15 mouse cellular contexts compared by ENCODE assay signal in genomic region chr12:108312432-108312851, GRCm38 (mm10). TPM values are rescaled to one million over a fixed set of nuclear protein-coding genes. Genes with fewer than 3 reads are reported as not detected.
DNase-seq lines count a peak whose midpoint lies in the region; ATAC-seq lines count a peak whose summit lies in the region.
"Had no signal": no experiment of that assay in that cellular context is flagged by ENCODE, and none has a peak within 500 bp of the region (broad histone marks: within the 10 kb centered on the region; RNA-seq: fewer than 3 reads in every experiment).

No protein-coding gene starts in this region.

- H3K4me3 ChIP-seq in hindbrain, embryonic 11.5 days (ENCODE audit: low read depth, low read length) = no peak overlapping the region
- H3K4me3 ChIP-seq in hindbrain, embryonic 12.5 days = no peak overlapping the region
- H3K4me3 ChIP-seq: erythroblast, embryonic 14.5 days; hindbrain, embryonic 15.5 days; limb, embryonic 12.5 days had no signal

- DNase-seq in hindbrain, embryonic 11.5 days (ENCODE audit: low spot score) = no peak
- peak; percentile 36 for DNase-seq in retina, embryonic 14.5 days (ENCODE audit: low spot score)
- no peak for DNase-seq in retina, postnatal 1 day
- peak; percentile 57 to 81 for DNase-seq in kidney, postnatal 25 days
- no peak for DNase-seq in layer of hippocampus, adult 9-10 months (ENCODE audit: low spot score)
- DNase-seq in gastrocnemius, postnatal 4 days (ENCODE audit: low spot score in 2 of 2) = no peak
- DNase-seq in layer of hippocampus, adult 11-12 months (ENCODE audit: low spot score) = no peak
- DNase-seq: adrenal gland, adult 8-10 months; right cerebral cortex, postnatal 25 days; thymus, postnatal 4 days had no signal

- no peaks in the 10 kb centered on the region for H3K36me3 ChIP-seq in hindbrain, embryonic 11.5 days (ENCODE audit: control insufficient read depth, insufficient read depth, low read length)
- no peaks in the 10 kb centered on the region for H3K36me3 ChIP-seq in hindbrain, embryonic 12.5 days
- H3K36me3 ChIP-seq: hindbrain, embryonic 15.5 days; limb, embryonic 12.5 days had no signal

- no peak overlapping the region for H3K9ac ChIP-seq in hindbrain, embryonic 11.5 days (ENCODE audit: low read depth, low read length)
- no peak overlapping the region for H3K9ac ChIP-seq in hindbrain, embryonic 12.5 days
- H3K9ac ChIP-seq: hindbrain, embryonic 15.5 days; limb, embryonic 12.5 days had no signal

- no peaks in the 10 kb centered on the region for H3K9me3 ChIP-seq in hindbrain, embryonic 11.5 days (ENCODE audit: control insufficient read depth, low read length)
- no peaks in the 10 kb centered on the region for H3K9me3 ChIP-seq in hindbrain, embryonic 12.5 days (replicated peaks)
- H3K9me3 ChIP-seq: hindbrain, embryonic 15.5 days; limb, embryonic 12.5 days had no signal

- H3K27ac ChIP-seq in hindbrain, embryonic 11.5 days (ENCODE audit: low read depth, low read length) = peak overlapping the region; percentile 30; the same call in 1 of the 2 replicates
- H3K27ac ChIP-seq in hindbrain, embryonic 12.5 days = no peak overlapping the region
- H3K27ac ChIP-seq: hindbrain, embryonic 15.5 days; limb, embryonic 12.5 days had no signal

- no peak overlapping the region for H3K4me2 ChIP-seq in hindbrain, embryonic 11.5 days (replicated peaks; ENCODE audit: low read depth, low read length)
- no peak overlapping the region for H3K4me2 ChIP-seq in hindbrain, embryonic 12.5 days (replicated peaks)
- H3K4me2 ChIP-seq: hindbrain, embryonic 15.5 days; limb, embryonic 12.5 days had no signal

- H3K4me1 ChIP-seq in hindbrain, embryonic 11.5 days (replicated peaks; ENCODE audit: control insufficient read depth, insufficient read depth, low read length) = peaks cover 16% of the 10 kb centered on the region
- peaks cover 30% of the 10 kb centered on the region for H3K4me1 ChIP-seq in hindbrain, embryonic 12.5 days
- H3K4me1 ChIP-seq: limb, embryonic 12.5 days had no signal

- WGBS in hindbrain, embryonic 11.5 days = 22% methylated on average over 6 of the region's 6 CpGs
- WGBS in hindbrain, embryonic 12.5 days = 22% methylated on average over 6 of the region's 6 CpGs

- H3K27me3 ChIP-seq in hindbrain, embryonic 11.5 days (ENCODE audit: control insufficient read depth, insufficient read depth, low read length) = peaks cover 3% of the 10 kb centered on the region
- H3K27me3 ChIP-seq in hindbrain, embryonic 12.5 days = peaks cover 17% of the 10 kb centered on the region
- H3K27me3 ChIP-seq: hindbrain, embryonic 15.5 days had no signal

- ATAC-seq in hindbrain, embryonic 11.5 days (ENCODE audit: low FRiP score) = peak; percentile 28; the same call in 1 of the 2 replicates
- ATAC-seq in hindbrain, embryonic 12.5 days (ENCODE audit: low FRiP score) = no peak

RNA-seq across cellular contexts. Expression of gene Hhipl1, which starts 6.4 kb away (rescaled TPM):
- 1.2 and 1.8 TPM in 2 replicates for polyA plus RNA-seq in hindbrain, embryonic 11.5 days (2014; fragmentation: Nextera tagmentation; extraction: Ambion mirVana)
- polyA plus RNA-seq in hindbrain, embryonic 12.5 days (2016; fragmentation: Nextera tagmentation; extraction: Ambion mirVana) = 2.4 and 2.7 TPM in 2 replicates
- total RNA-seq in gastrocnemius, postnatal 4 days (2021) = 1 to 10 TPM in 1 of 2 experiments, under 1 TPM in 1; 0.74 to 1.0 TPM
- total RNA-seq: neutrophil, adult 5-6 weeks had no signal
- polyA plus RNA-seq: erythroblast, embryonic 14.5 days had no signal

RNA-seq across cellular contexts. Expression of gene Cyp46a1, which starts 21.7 kb away (rescaled TPM):
- polyA plus RNA-seq in hindbrain, embryonic 11.5 days (2014; fragmentation: Nextera tagmentation; extraction: Ambion mirVana) = 11.0 and 11.7 TPM in 2 replicates
- polyA plus RNA-seq in hindbrain, embryonic 12.5 days (2016; fragmentation: Nextera tagmentation; extraction: Ambion mirVana) = 14.2 and 15.6 TPM in 2 replicates
- total RNA-seq in gastrocnemius, postnatal 4 days (2021) = 1 to 10 TPM; 1.9 to 2.4 TPM
- total RNA-seq: neutrophil, adult 5-6 weeks had no signal
- polyA plus RNA-seq: erythroblast, embryonic 14.5 days had no signal

RNA-seq across cellular contexts. Expression of gene Ccdc85c, which starts 37.2 kb away (rescaled TPM):
- polyA plus RNA-seq in hindbrain, embryonic 11.5 days (2014; fragmentation: Nextera tagmentation; extraction: Ambion mirVana) = 17.2 and 17.8 TPM in 2 replicates
- polyA plus RNA-seq in hindbrain, embryonic 12.5 days (2016; fragmentation: Nextera tagmentation; extraction: Ambion mirVana) = 15.2 and 16.3 TPM in 2 replicates
- total RNA-seq in gastrocnemius, postnatal 4 days (2021) = 1 to 10 TPM; 7.3 to 8.4 TPM

RNA-seq across cellular contexts. Expression of gene Eml1, which starts 58.3 kb away (rescaled TPM):
- polyA plus RNA-seq in hindbrain, embryonic 11.5 days (2014; fragmentation: Nextera tagmentation; extraction: Ambion mirVana) = 91.3 and 107 TPM in 2 replicates
- polyA plus RNA-seq in hindbrain, embryonic 12.5 days (2016; fragmentation: Nextera tagmentation; extraction: Ambion mirVana) = 71.8 and 73.0 TPM in 2 replicates
- 100 to 1,000 TPM; 103 to 112 TPM for total RNA-seq in gastrocnemius, postnatal 4 days (2021)

Comparison
In these comparisons a context has a peak if more than half of its experiments do, and no peak if none do; other contexts are left out.
1. DNase-seq: peak in retina, embryonic 14.5 days (single experiment) and kidney, postnatal 25 days (2 of 2); none in hindbrain, embryonic 11.5 days (single experiment), retina, postnatal 1 day (single experiment), layer of hippocampus, adult 9-10 months (single experiment), gastrocnemius, postnatal 4 days (0 of 2) and layer of hippocampus, adult 11-12 months (single experiment).